Mouse (Mus musculus): ENCODE measurements around the gene Tex264. TPM values are rescaled to one million over a fixed set of nuclear protein-coding genes. Genes with fewer than 3 reads are reported as not detected.

The Tex264 gene
- polyA plus RNA-seq, 1 experiment from 2014 or later: 30.4 TPM

- 9% methylated on average over 13 of the region's 14 CpGs for WGBS
- no peaks in the 10 kb centered on the region for H3K27me3 ChIP-seq
- peak overlapping the region; percentile 98 for H3K4me2 ChIP-seq
- H3K4me1 ChIP-seq: peaks cover 26% of the 10 kb centered on the region
- H3K4me3 ChIP-seq (replicated peaks): peak overlapping the region; percentile 77
- H3K27ac ChIP-seq: no peak overlapping the region
- peaks cover 8% of the 10 kb centered on the region; the same call in 1 of the 2 replicates for H3K36me3 ChIP-seq (replicated peaks)
- ATAC-seq (ENCODE audit: low FRiP score): no peak
- H3K9me3 ChIP-seq: no peaks in the 10 kb centered on the region
- H3K9ac ChIP-seq: peak overlapping the region; percentile 76
These were observed 844 bp downstream of the Tex264 start for GRCm38 (mm10) chr9:106684918-106685248.

- ATAC-seq (ENCODE audit: low FRiP score): no peak
- Histone ChIP-seq H3K9ac (peak overlapping the region; percentile 76), H3K4me3 (replicated peaks) (peak overlapping the region; percentile 77), H3K4me2 (peak overlapping the region; percentile 98), H3K36me3 (replicated peaks) (peaks cover 8% of the 10 kb centered on the region; the same call in 1 of the 2 replicates), H3K4me1 (peaks cover 26% of the 10 kb centered on the region), H3K27ac (no peak overlapping the region), H3K9me3 (no peaks in the 10 kb centered on the region), H3K27me3 (no peaks in the 10 kb centered on the region)
- 87% methylated on average over 6 of the region's 6 CpGs for WGBS
These were observed 1.4 kb downstream of the Tex264 start for GRCm38 (mm10) chr9:106684093-106684872.

GRCm38 (mm10) chr9:106681026-106681425, 4.7 kb downstream of the Tex264 start:
- Histone ChIP-seq H3K4me3 (replicated peaks) (no peak overlapping the region), H3K36me3 (replicated peaks) (peaks cover 15% of the 10 kb centered on the region), H3K27ac (no peak overlapping the region), H3K9ac (no peak overlapping the region), H3K4me2 (no peak overlapping the region), H3K4me1 (peaks cover 15% of the 10 kb centered on the region), H3K27me3 (no peaks in the 10 kb centered on the region), H3K9me3 (no peaks in the 10 kb centered on the region)
- ATAC-seq (ENCODE audit: low FRiP score): no peak
- WGBS: 91% methylated on average over 9 of the region's 9 CpGs

- peaks cover 19% of the 10 kb centered on the region for H3K36me3 ChIP-seq (replicated peaks)
- WGBS: 80% methylated on average over 4 of the region's 4 CpGs
- no peak for ATAC-seq (ENCODE audit: low FRiP score)
- H3K9me3 ChIP-seq: no peaks in the 10 kb centered on the region
- no peaks in the 10 kb centered on the region for H3K27me3 ChIP-seq
- H3K27ac ChIP-seq: no peak overlapping the region
- no peak overlapping the region for H3K4me2 ChIP-seq
- no peak overlapping the region for H3K9ac ChIP-seq
- H3K4me3 ChIP-seq (replicated peaks): no peak overlapping the region
- H3K4me1 ChIP-seq: no peaks in the 10 kb centered on the region; the same call in 1 of the 2 replicates
These were observed 7.5 kb downstream of the Tex264 start for GRCm38 (mm10) chr9:106678242-106678641.

- H3K9me3 ChIP-seq: no peaks in the 10 kb centered on the region
- H3K4me1 ChIP-seq: no peaks in the 10 kb centered on the region; the same call in 1 of the 2 replicates
- no peak overlapping the region for H3K9ac ChIP-seq
- ATAC-seq (ENCODE audit: low FRiP score): no peak
- no peak overlapping the region for H3K27ac ChIP-seq
- peaks cover 24% of the 10 kb centered on the region for H3K36me3 ChIP-seq (replicated peaks)
- 85% methylated on average over 5 of the region's 5 CpGs for WGBS
- no peaks in the 10 kb centered on the region for H3K27me3 ChIP-seq
- no peak overlapping the region for H3K4me3 ChIP-seq (replicated peaks)
- no peak overlapping the region for H3K4me2 ChIP-seq
These were observed 8.0 kb downstream of the Tex264 start for GRCm38 (mm10) chr9:106677702-106678101.

GRCm38 (mm10) chr9:106676571-106676970, 9.2 kb downstream of the Tex264 start:
- no peak overlapping the region for H3K4me2 ChIP-seq
- no peak overlapping the region for H3K9ac ChIP-seq
- no peak for ATAC-seq (ENCODE audit: low FRiP score)
- no peak overlapping the region for H3K27ac ChIP-seq
- H3K4me3 ChIP-seq (replicated peaks): no peak overlapping the region
- H3K9me3 ChIP-seq: no peaks in the 10 kb centered on the region
- H3K4me1 ChIP-seq: no peaks in the 10 kb centered on the region; the same call in 1 of the 2 replicates
- WGBS: 81% methylated on average over 4 of the region's 4 CpGs
- no peaks in the 10 kb centered on the region for H3K27me3 ChIP-seq
- peaks cover 25% of the 10 kb centered on the region for H3K36me3 ChIP-seq (replicated peaks)

- H3K9me3 ChIP-seq: no peaks in the 10 kb centered on the region
- H3K9ac ChIP-seq: no peak overlapping the region
- no peaks in the 10 kb centered on the region for H3K27me3 ChIP-seq
- ATAC-seq (ENCODE audit: low FRiP score): 0 out of 2 replicates have a peak, but pooled peaks have one; percentile 33
- H3K4me2 ChIP-seq: no peak overlapping the region
- no peak overlapping the region for H3K27ac ChIP-seq
- H3K4me3 ChIP-seq (replicated peaks): no peak overlapping the region
- 79% methylated on average over 9 of the region's 9 CpGs for WGBS
- H3K4me1 ChIP-seq: no peaks in the 10 kb centered on the region; the same call in 1 of the 2 replicates
- H3K36me3 ChIP-seq (replicated peaks): peaks cover 27% of the 10 kb centered on the region
These were observed 9.8 kb downstream of the Tex264 start for GRCm38 (mm10) chr9:106675965-106676364.

- H3K4me3 ChIP-seq (replicated peaks): no peak overlapping the region
- ATAC-seq (ENCODE audit: low FRiP score): peak; percentile 83
- H3K27me3 ChIP-seq: no peaks in the 10 kb centered on the region
- no peaks in the 10 kb centered on the region; the same call in 1 of the 2 replicates for H3K4me1 ChIP-seq
- no peaks in the 10 kb centered on the region for H3K9me3 ChIP-seq
- H3K4me2 ChIP-seq: no peak overlapping the region
- no peak overlapping the region for H3K27ac ChIP-seq
- H3K36me3 ChIP-seq (replicated peaks): peaks cover 28% of the 10 kb centered on the region
- no peak overlapping the region for H3K9ac ChIP-seq
- WGBS: 0% methylated on average over 1 of the region's 1 CpGs
These were observed 10.2 kb downstream of the Tex264 start for GRCm38 (mm10) chr9:106675480-106675879.

- no peaks in the 10 kb centered on the region; the same call in 1 of the 2 replicates for H3K4me1 ChIP-seq
- WGBS: 76% methylated on average over 2 of the region's 2 CpGs
- H3K27me3 ChIP-seq: no peaks in the 10 kb centered on the region
- ATAC-seq (ENCODE audit: low FRiP score): no peak
- no peak overlapping the region for H3K9ac ChIP-seq
- no peak overlapping the region for H3K27ac ChIP-seq
- H3K4me2 ChIP-seq: no peak overlapping the region
- peaks cover 32% of the 10 kb centered on the region for H3K36me3 ChIP-seq (replicated peaks)
- no peaks in the 10 kb centered on the region for H3K9me3 ChIP-seq
- H3K4me3 ChIP-seq (replicated peaks): no peak overlapping the region
These were observed 11.9 kb downstream of the Tex264 start for GRCm38 (mm10) chr9:106673860-106674259.

- Histone ChIP-seq H3K4me1 (peaks cover 21% of the 10 kb centered on the region), H3K27me3 (no peaks in the 10 kb centered on the region), H3K4me2 (no peak overlapping the region), H3K27ac (peak overlapping the region; percentile 67), H3K36me3 (replicated peaks) (peaks cover 12% of the 10 kb centered on the region), H3K9ac (no peak overlapping the region), H3K9me3 (no peaks in the 10 kb centered on the region), H3K4me3 (replicated peaks) (no peak overlapping the region)
- WGBS: 79% methylated on average over 6 of the region's 6 CpGs
- ATAC-seq (ENCODE audit: low FRiP score): no peak
These were observed 20.9 kb downstream of the Tex264 start for GRCm38 (mm10) chr9:106664856-106665255.

GRCm38 (mm10) chr9:106664433-106664832, 21.3 kb downstream of the Tex264 start:
- no peak overlapping the region for H3K9ac ChIP-seq
- 59% methylated on average over 4 of the region's 4 CpGs for WGBS
- peak overlapping the region; percentile 67 for H3K27ac ChIP-seq
- H3K4me1 ChIP-seq: peaks cover 23% of the 10 kb centered on the region
- no peaks in the 10 kb centered on the region for H3K9me3 ChIP-seq
- no peak overlapping the region for H3K4me2 ChIP-seq
- ATAC-seq (ENCODE audit: low FRiP score): peak; percentile 76
- H3K36me3 ChIP-seq (replicated peaks): peaks cover 12% of the 10 kb centered on the region
- H3K4me3 ChIP-seq (replicated peaks): no peak overlapping the region
- no peaks in the 10 kb centered on the region for H3K27me3 ChIP-seq

GRCm38 (mm10) chr9:106663200-106663599, 22.5 kb downstream of the Tex264 start:
- 74% methylated on average over 6 of the region's 6 CpGs for WGBS
- Histone ChIP-seq H3K27ac (0 out of 2 replicates have a peak overlapping the region, but pooled peaks have one; percentile 10), H3K27me3 (no peaks in the 10 kb centered on the region), H3K36me3 (replicated peaks) (peaks cover 19% of the 10 kb centered on the region), H3K4me1 (peaks cover 26% of the 10 kb centered on the region), H3K4me2 (no peak overlapping the region), H3K4me3 (replicated peaks) (no peak overlapping the region), H3K9me3 (no peaks in the 10 kb centered on the region), H3K9ac (no peak overlapping the region)
- ATAC-seq (ENCODE audit: low FRiP score): no peak

GRCm38 (mm10) chr9:106659935-106660334, 25.8 kb downstream of the Tex264 start:
- no peak overlapping the region for H3K9ac ChIP-seq
- no peak overlapping the region for H3K4me3 ChIP-seq (replicated peaks)
- peaks cover 19% of the 10 kb centered on the region for H3K36me3 ChIP-seq (replicated peaks)
- no peaks in the 10 kb centered on the region for H3K9me3 ChIP-seq
- no peak for ATAC-seq (ENCODE audit: low FRiP score)
- H3K4me2 ChIP-seq: no peak overlapping the region
- peaks cover 30% of the 10 kb centered on the region for H3K4me1 ChIP-seq
- H3K27ac ChIP-seq: no peak overlapping the region
- 38% methylated on average over 1 of the region's 1 CpGs for WGBS
- peaks cover 19% of the 10 kb centered on the region for H3K27me3 ChIP-seq

Data from forebrain, embryonic 12.5 days (tissue).